Mouse (Mus musculus) spleen, adult 2 months (tissue): Measurements from ENCODE around the gene Rad51d. TPM values are rescaled to one million over a fixed set of nuclear protein-coding genes. Genes with fewer than 3 reads are reported as not detected.
"Not testable (repeated sequence)": the region's sequence is repeated elsewhere in the genome, so short reads cannot be mapped to it uniquely, and the experiment has no call there.

Experiments
- DNase-seq, 2 experiments: peaks; one replicate each; pipeline versions ENCODE4 v3.0.0 to v3.0.0-alpha.2; 2012 to 2021; ENCODE audit warnings: low spot score in 2 of 2, low read depth in 1 of 2
- H3K27ac ChIP-seq: fragments of 200-500 bp; 2 replicates; pipeline ENCODE4 v1.5.1; 2012; ENCODE audit warnings: low read length, inconsistent platforms; ENCODE audit not compliant: insufficient read depth
- H3K27me3 ChIP-seq: fragments of 200-500 bp; 2 replicates; pipeline ENCODE4 v1.6.1; 2012; ENCODE audit warnings: mild to moderate bottlenecking, moderate library complexity, low read length, inconsistent platforms; ENCODE audit not compliant: control insufficient read depth, insufficient read depth
- H3K36me3 ChIP-seq: fragments of 200-500 bp; 2 replicates; pipeline ENCODE4 v1.6.1; 2012; ENCODE audit warnings: mild to moderate bottlenecking, low read length, inconsistent platforms; ENCODE audit not compliant: control insufficient read depth, insufficient read depth
- H3K4me1 ChIP-seq: fragments of 200-500 bp; 2 replicates; pipeline ENCODE4 v1.6.1; 2011; ENCODE audit warnings: inconsistent platforms; ENCODE audit not compliant: control insufficient read depth, insufficient read depth, insufficient read length
- H3K4me3 ChIP-seq: fragments of 200-500 bp; 2 replicates; pipeline ENCODE4 v1.5.1; 2011; ENCODE audit warnings: mild to moderate bottlenecking, inconsistent platforms; ENCODE audit not compliant: insufficient read depth, insufficient read length; ENCODE audit errors: extremely low read depth
- CTCF ChIP-seq: fragments of 200-500 bp; IDR thresholded peaks from 2 replicates; pipeline ENCODE4 v1.5.1; 2011; ENCODE audit warnings: mild to moderate bottlenecking, inconsistent platforms; ENCODE audit not compliant: insufficient read depth, insufficient read length, insufficient replicate concordance; ENCODE audit errors: extremely low read depth
- POLR2A ChIP-seq: fragments of 200-500 bp; IDR thresholded peaks from 2 replicates; pipeline ENCODE4 v1.6.1; 2011; ENCODE audit warnings: low read depth, low read length, inconsistent platforms
- WGBS: fragments of 180-500 bp; shearing (Covaris S2); methylation state at CpG from one replicate; pipeline ENCODE4 v1.1.7; 2018; 5-methylcytosine and 5-hydroxymethylcytosine counted together
- polyA plus RNA-seq: library from polyadenylated mRNA; depleted of rRNA; stranded (reverse); fragments of >200 nt; gene quantifications from 2 replicates; pipeline ENCODE4 v1.2.3, GENCODE M21; 2012; rRNA removed

The Rad51d gene
- polyA plus RNA-seq, result 10.9 and 11.8 TPM in 2 replicates

- TF ChIP-seq CTCF (peak; percentile 97), POLR2A (peak; percentile 73)
- Histone ChIP-seq H3K36me3 (no peaks in the 10 kb centered on the region), H3K27ac (peak within 1 kb of the TSS; percentile 71), H3K4me3 (peak within 1 kb of the TSS; percentile 87), H3K27me3 (no peaks in the 10 kb centered on the region), H3K4me1 (no peaks in the 10 kb centered on the region; the same call in 1 of the 2 replicates)
- WGBS, result under 1% methylated on average over 26 of the region's 26 CpGs
- DNase-seq, result peak; percentile 81 to 92
These were observed at the start of gene Rad51d for GRCm38 (mm10) chr11:82890342-82890762. Gene Rad51d, minus strand, starts transcription at chr11:82890614.

GRCm38 (mm10) chr11:82933186-82933585 lies 42.8 kb upstream of the Rad51d start:
- H3K4me3 ChIP-seq, result peak overlapping the region; percentile 50
- no peaks in the 10 kb centered on the region for H3K36me3 ChIP-seq
- no peak for TF ChIP-seq CTCF
- TF ChIP-seq POLR2A, result no peak
- no peak for DNase-seq
- WGBS, result 3% methylated on average over 29 of the region's 29 CpGs
- peaks cover 26% of the 10 kb centered on the region for H3K27me3 ChIP-seq
- H3K4me1 ChIP-seq, result peaks cover 7% of the 10 kb centered on the region
- H3K27ac ChIP-seq, result no peak overlapping the region

- WGBS, result 4% methylated on average over 110 of the region's 119 CpGs
- H3K4me3 ChIP-seq, result peak overlapping the region; percentile 30; the same call in 1 of the 2 replicates
These were observed 41.4 kb upstream of the Rad51d start for GRCm38 (mm10) chr11:82931671-82932450.

GRCm38 (mm10) chr11:82931161-82931560 lies 40.7 kb upstream of the Rad51d start:
- 0 out of 2 replicates have a peak overlapping the region, but pooled peaks have one; percentile 27 for H3K4me3 ChIP-seq
- not testable (repeated sequence) for DNase-seq, H3K4me1 ChIP-seq, H3K27ac ChIP-seq, H3K36me3 ChIP-seq
- 8% methylated on average over 61 of the region's 63 CpGs for WGBS
- H3K27me3 ChIP-seq, result peaks cover 26% of the 10 kb centered on the region

More at GRCm38 (mm10) chr11:82931671-82932450, 41.4 kb upstream of the Rad51d start:
- not testable (repeated sequence) for H3K4me1 ChIP-seq, H3K36me3 ChIP-seq, DNase-seq, H3K27ac ChIP-seq
- H3K27me3 ChIP-seq, result peaks cover 26% of the 10 kb centered on the region

- not testable (repeated sequence) for H3K4me3 ChIP-seq, H3K36me3 ChIP-seq, DNase-seq, H3K27ac ChIP-seq, H3K4me1 ChIP-seq
- 12% methylated on average over 84 of the region's 85 CpGs for WGBS
- H3K27me3 ChIP-seq, result peaks cover 24% of the 10 kb centered on the region
These were observed 40.1 kb upstream of the Rad51d start for GRCm38 (mm10) chr11:82930391-82930955.

- DNase-seq, result no peak
- Histone ChIP-seq H3K36me3 (no peaks in the 10 kb centered on the region), H3K4me3 (no peak overlapping the region), H3K4me1 (peaks cover 7% of the 10 kb centered on the region), H3K27ac (no peak overlapping the region), H3K27me3 (peaks cover 22% of the 10 kb centered on the region)
- TF ChIP-seq POLR2A (no peak), CTCF (no peak)
- WGBS, result 41% methylated on average over 3 of the region's 3 CpGs
These were observed 39.2 kb upstream of the Rad51d start for GRCm38 (mm10) chr11:82929633-82929950.

GRCm38 (mm10) chr11:82928897-82929632 lies 38.7 kb upstream of the Rad51d start:
- 75% methylated on average over 20 of the region's 20 CpGs for WGBS
- peaks cover 7% of the 10 kb centered on the region for H3K4me1 ChIP-seq
- no peaks in the 10 kb centered on the region for H3K36me3 ChIP-seq
- peaks cover 18% of the 10 kb centered on the region for H3K27me3 ChIP-seq
- TF ChIP-seq CTCF (no peak), POLR2A (no peak)
- no peak overlapping the region for H3K27ac ChIP-seq
- H3K4me3 ChIP-seq, result no peak overlapping the region
- no peak for DNase-seq

- DNase-seq, H3K36me3 ChIP-seq, H3K27me3 ChIP-seq, H3K27ac ChIP-seq, H3K4me3 ChIP-seq, H3K4me1 ChIP-seq: not testable (repeated sequence)
- 10% methylated on average over 6 of the region's 6 CpGs for WGBS
These were observed 33.5 kb upstream of the Rad51d start for GRCm38 (mm10) chr11:82923910-82924309.
